Mouse (Mus musculus): ENCODE results near the gene Morc3. TPM values are rescaled to one million over a fixed set of nuclear protein-coding genes. Genes with fewer than 3 reads are reported as not detected.
"Not testable (repeated sequence)": the region's sequence is repeated elsewhere in the genome, so short reads cannot be mapped to it uniquely, and the experiment has no call there.

Morc3 gene
- polyA plus RNA-seq, 1 experiment from 2014 or later: 32.7 TPM

- H3K9me3 ChIP-seq; H3K9ac ChIP-seq (replicated peaks); H3K4me2 ChIP-seq (replicated peaks); H3K4me1 ChIP-seq (replicated peaks); H3K4me3 ChIP-seq (replicated peaks); H3K36me3 ChIP-seq; ATAC-seq; H3K27me3 ChIP-seq; H3K27ac ChIP-seq: not testable (repeated sequence)
- WGBS: 92% methylated on average over 5 of the region's 8 CpGs
These were observed 9.3 kb upstream of the Morc3 start for GRCm38 (mm10) chr16:93822433-93823225.

- no peak overlapping the region for H3K9ac ChIP-seq (replicated peaks)
- H3K27ac ChIP-seq: no peak overlapping the region
- H3K36me3 ChIP-seq: no peaks in the 10 kb centered on the region
- H3K4me1 ChIP-seq (replicated peaks): no peaks in the 10 kb centered on the region
- H3K4me3 ChIP-seq (replicated peaks): no peak overlapping the region
- H3K9me3 ChIP-seq: peaks cover 8% of the 10 kb centered on the region; the same call in 1 of the 2 replicates
- WGBS: 87% methylated on average over 4 of the region's 4 CpGs
- ATAC-seq: no peak
- no peaks in the 10 kb centered on the region for H3K27me3 ChIP-seq
- no peak overlapping the region for H3K4me2 ChIP-seq (replicated peaks)
These were observed 7.1 kb upstream of the Morc3 start for GRCm38 (mm10) chr16:93824799-93825198.

DNA sequence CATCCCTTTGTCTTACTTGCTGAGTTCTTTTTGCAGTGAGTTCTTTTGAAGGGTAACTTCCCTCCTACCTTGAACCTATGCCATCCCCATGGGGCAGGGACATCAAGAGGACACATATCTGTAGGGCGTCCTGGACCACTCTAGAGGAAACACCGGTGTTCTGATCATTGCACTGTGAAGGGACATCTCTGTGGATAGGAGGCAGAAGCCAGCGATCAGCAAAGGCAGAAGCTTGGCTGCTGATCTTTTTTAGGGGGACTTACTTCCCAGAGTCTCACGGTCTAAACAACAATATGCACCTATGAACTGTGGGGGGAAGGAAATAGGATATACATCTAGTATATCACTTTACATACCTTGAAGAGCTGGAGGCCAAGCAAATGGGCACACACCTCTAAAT is 6.5 kb upstream of the Morc3 start:
- no peak overlapping the region for H3K9ac ChIP-seq (replicated peaks)
- H3K36me3 ChIP-seq: no peaks in the 10 kb centered on the region
- no peaks in the 10 kb centered on the region for H3K4me1 ChIP-seq (replicated peaks)
- H3K4me2 ChIP-seq (replicated peaks): no peak overlapping the region
- H3K27ac ChIP-seq: no peak overlapping the region
- peaks cover 8% of the 10 kb centered on the region; the same call in 1 of the 2 replicates for H3K9me3 ChIP-seq
- H3K27me3 ChIP-seq: no peaks in the 10 kb centered on the region
- WGBS: 91% methylated on average over 4 of the region's 4 CpGs
- ATAC-seq: no peak
- no peak overlapping the region for H3K4me3 ChIP-seq (replicated peaks)

- ATAC-seq: no peak
- Histone ChIP-seq H3K4me1 (replicated peaks) (no peaks in the 10 kb centered on the region), H3K4me3 (replicated peaks) (no peak overlapping the region), H3K27ac (no peak overlapping the region), H3K36me3 (no peaks in the 10 kb centered on the region), H3K27me3 (0 out of 2 replicates have a peak, but pooled peaks cover 3% of the 10 kb centered on the region), H3K4me2 (replicated peaks) (no peak overlapping the region), H3K9ac (replicated peaks) (no peak overlapping the region), H3K9me3 (peaks cover 8% of the 10 kb centered on the region; the same call in 1 of the 2 replicates)
- 66% methylated on average over 11 of the region's 11 CpGs for WGBS
These were observed 5.9 kb upstream of the Morc3 start for GRCm38 (mm10) chr16:93826054-93826453.

DNA sequence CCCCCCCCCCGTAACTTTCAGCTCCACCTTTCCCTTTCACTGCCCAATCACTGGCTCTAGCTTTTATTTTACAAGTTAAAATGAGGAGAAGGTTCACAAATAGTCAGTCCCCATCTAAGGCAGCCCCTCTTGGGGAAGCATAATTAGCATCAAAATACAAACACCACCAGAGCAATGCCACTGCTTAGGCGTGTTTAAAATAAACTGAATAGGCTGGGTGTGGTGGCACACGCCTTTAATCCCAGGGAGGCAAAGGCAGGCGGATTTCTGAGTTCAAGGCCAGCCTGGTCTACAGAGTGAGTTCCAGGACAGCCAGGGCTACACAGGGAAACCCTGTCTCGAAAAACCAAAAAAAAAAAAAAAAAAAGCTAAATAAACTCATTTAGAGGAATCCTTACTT is 5.4 kb upstream of the Morc3 start:
- WGBS: 29% methylated on average over 5 of the region's 5 CpGs
- not testable (repeated sequence) for H3K36me3 ChIP-seq; H3K9ac ChIP-seq (replicated peaks); ATAC-seq; H3K9me3 ChIP-seq; H3K4me3 ChIP-seq (replicated peaks); H3K4me2 ChIP-seq (replicated peaks); H3K27me3 ChIP-seq; H3K4me1 ChIP-seq (replicated peaks); H3K27ac ChIP-seq

DNA sequence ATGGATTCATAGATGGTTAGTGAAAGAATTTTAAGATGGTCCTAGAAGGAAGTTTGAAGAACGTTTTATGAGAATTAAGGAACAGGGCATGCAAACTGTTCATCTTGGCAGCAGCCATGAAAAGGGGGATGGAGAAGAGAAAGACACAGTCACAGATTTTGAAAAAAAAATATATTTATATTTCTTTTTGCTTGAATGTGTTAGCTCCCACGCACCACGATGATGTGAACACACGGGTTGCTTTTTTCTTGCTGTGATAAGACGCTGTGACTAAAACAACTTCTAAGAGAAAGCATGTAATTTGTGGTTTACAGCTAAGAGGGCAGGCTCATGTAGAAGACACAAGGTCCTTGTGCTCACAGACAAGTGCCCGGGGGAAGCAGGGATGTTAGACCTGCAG is 5.0 kb upstream of the Morc3 start:
- H3K4me1 ChIP-seq (replicated peaks): no peaks in the 10 kb centered on the region
- H3K36me3 ChIP-seq: no peaks in the 10 kb centered on the region
- WGBS: 95% methylated on average over 6 of the region's 6 CpGs
- H3K27ac ChIP-seq: no peak overlapping the region
- peaks cover 8% of the 10 kb centered on the region; the same call in 1 of the 2 replicates for H3K9me3 ChIP-seq
- no peak overlapping the region for H3K4me2 ChIP-seq (replicated peaks)
- ATAC-seq: no peak
- H3K9ac ChIP-seq (replicated peaks): no peak overlapping the region
- H3K27me3 ChIP-seq: 0 out of 2 replicates have a peak, but pooled peaks cover 3% of the 10 kb centered on the region
- H3K4me3 ChIP-seq (replicated peaks): no peak overlapping the region

DNA sequence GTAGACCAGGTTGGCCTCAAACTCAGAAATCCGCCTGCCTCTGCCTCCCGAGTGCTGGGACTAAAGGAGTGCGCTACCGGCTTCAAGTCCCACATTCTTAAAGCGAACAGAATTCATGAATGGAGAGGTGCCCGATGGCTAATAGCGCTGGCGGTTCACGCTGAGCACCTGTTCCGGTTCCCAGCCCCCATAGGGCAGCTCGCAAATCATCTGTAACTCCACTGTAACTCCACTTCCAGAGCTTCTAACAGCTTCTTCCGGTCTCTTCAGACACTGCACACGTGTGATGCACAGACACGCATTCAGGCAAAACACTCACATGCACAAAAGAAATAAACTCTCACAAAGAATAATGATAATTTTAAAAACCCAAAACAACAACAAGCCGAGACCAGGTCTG is 2.4 kb upstream of the Morc3 start:
- no peak overlapping the region for H3K4me2 ChIP-seq (replicated peaks)
- H3K4me3 ChIP-seq (replicated peaks): no peak overlapping the region
- no peaks in the 10 kb centered on the region for H3K9me3 ChIP-seq
- 94% methylated on average over 15 of the region's 15 CpGs for WGBS
- peaks cover 15% of the 10 kb centered on the region for H3K4me1 ChIP-seq (replicated peaks)
- no peak overlapping the region for H3K27ac ChIP-seq
- ATAC-seq: no peak
- H3K9ac ChIP-seq (replicated peaks): no peak overlapping the region
- no peaks in the 10 kb centered on the region for H3K36me3 ChIP-seq
- H3K27me3 ChIP-seq: 0 out of 2 replicates have a peak, but pooled peaks cover 3% of the 10 kb centered on the region

DNA sequence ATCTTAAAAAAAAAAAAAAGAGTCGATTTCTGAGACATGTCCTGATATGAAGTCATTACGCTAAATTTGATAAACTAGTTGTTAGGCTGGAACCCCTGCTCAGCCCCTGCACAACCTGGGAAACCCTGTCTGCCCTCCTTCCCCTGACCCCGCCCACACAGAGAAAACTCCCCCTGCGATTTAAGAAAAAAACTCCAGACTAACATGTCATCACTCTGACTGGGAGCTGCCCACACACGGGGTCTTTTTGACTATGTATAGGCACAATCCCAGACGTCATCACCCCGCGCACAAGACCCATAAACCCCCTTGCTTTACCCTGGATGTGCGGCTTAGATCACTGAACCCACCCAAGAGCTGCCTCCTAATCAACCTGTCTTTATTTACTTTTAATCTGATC is 1.9 kb upstream of the Morc3 start:
- H3K4me3 ChIP-seq (replicated peaks): no peak overlapping the region
- H3K9me3 ChIP-seq: no peaks in the 10 kb centered on the region
- H3K27me3 ChIP-seq: 0 out of 2 replicates have a peak, but pooled peaks cover 3% of the 10 kb centered on the region
- H3K9ac ChIP-seq (replicated peaks): no peak overlapping the region
- no peaks in the 10 kb centered on the region for H3K36me3 ChIP-seq
- peaks cover 15% of the 10 kb centered on the region for H3K4me1 ChIP-seq (replicated peaks)
- no peak overlapping the region for H3K4me2 ChIP-seq (replicated peaks)
- H3K27ac ChIP-seq: no peak overlapping the region
- WGBS: 90% methylated on average over 9 of the region's 9 CpGs
- no peak for ATAC-seq

DNA sequence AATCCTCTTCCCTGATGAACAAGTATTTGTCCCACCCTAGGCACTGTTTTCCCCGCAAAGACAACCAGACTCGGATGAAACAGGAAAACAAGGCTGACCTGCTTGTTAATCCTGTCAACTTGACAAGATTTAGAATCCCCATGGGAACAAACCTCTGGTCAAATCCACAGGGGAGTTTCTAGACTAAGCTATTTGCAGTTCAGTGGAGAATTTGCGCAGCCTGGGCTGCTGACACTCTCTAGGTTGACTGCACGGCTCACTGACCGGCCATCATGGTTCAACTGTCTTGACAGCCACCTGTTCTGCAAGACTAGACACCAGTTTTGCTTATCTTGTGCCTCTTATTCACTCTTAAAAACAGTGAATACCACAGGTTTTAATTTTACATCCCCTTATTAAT is 1.0 kb upstream of the Morc3 start:
- Histone ChIP-seq H3K4me3 (replicated peaks) (no peak overlapping the region), H3K9ac (replicated peaks) (no peak overlapping the region), H3K4me1 (replicated peaks) (peaks cover 15% of the 10 kb centered on the region), H3K27ac (no peak overlapping the region), H3K27me3 (0 out of 2 replicates have a peak, but pooled peaks cover 3% of the 10 kb centered on the region), H3K36me3 (no peaks in the 10 kb centered on the region), H3K4me2 (replicated peaks) (no peak overlapping the region), H3K9me3 (no peaks in the 10 kb centered on the region)
- WGBS: 65% methylated on average over 5 of the region's 5 CpGs
- ATAC-seq: no peak

GRCm38 (mm10) chr16:93832451-93833276 is 743 bp downstream of the Morc3 start:
- Histone ChIP-seq H3K4me3 (replicated peaks) (peak overlapping the region; percentile 98), H3K9me3 (no peaks in the 10 kb centered on the region), H3K27ac (peak overlapping the region; percentile 94), H3K4me2 (replicated peaks) (peak overlapping the region; percentile 91), H3K9ac (replicated peaks) (peak overlapping the region; percentile 94), H3K36me3 (0 out of 2 replicates have a peak, but pooled peaks cover 4% of the 10 kb centered on the region), H3K27me3 (0 out of 2 replicates have a peak, but pooled peaks cover 3% of the 10 kb centered on the region), H3K4me1 (replicated peaks) (peaks cover 15% of the 10 kb centered on the region)
- WGBS: 2% methylated on average over 40 of the region's 69 CpGs
- ATAC-seq: peak; percentile 74

GRCm38 (mm10) chr16:93833551-93833950 is 1.6 kb downstream of the Morc3 start:
- 95% methylated on average over 6 of the region's 6 CpGs for WGBS
- Histone ChIP-seq H3K36me3 (0 out of 2 replicates have a peak, but pooled peaks cover 4% of the 10 kb centered on the region), H3K27ac (no peak overlapping the region), H3K27me3 (0 out of 2 replicates have a peak, but pooled peaks cover 3% of the 10 kb centered on the region), H3K4me2 (replicated peaks) (peak overlapping the region; percentile 91), H3K9me3 (no peaks in the 10 kb centered on the region), H3K4me1 (replicated peaks) (peaks cover 15% of the 10 kb centered on the region), H3K4me3 (replicated peaks) (peak overlapping the region; percentile 98), H3K9ac (replicated peaks) (no peak overlapping the region)
- no peak for ATAC-seq

- peak overlapping the region; percentile 91; the same call in 1 of the 2 replicates for H3K4me2 ChIP-seq (replicated peaks)
- 0 out of 2 replicates have a peak, but pooled peaks cover 4% of the 10 kb centered on the region for H3K36me3 ChIP-seq
- 0 out of 2 replicates have a peak, but pooled peaks cover 3% of the 10 kb centered on the region for H3K27me3 ChIP-seq
- no peak overlapping the region for H3K9ac ChIP-seq (replicated peaks)
- no peak for ATAC-seq
- 100% methylated on average over 2 of the region's 2 CpGs for WGBS
- peaks cover 15% of the 10 kb centered on the region for H3K4me1 ChIP-seq (replicated peaks)
- H3K9me3 ChIP-seq: no peaks in the 10 kb centered on the region
- H3K27ac ChIP-seq: no peak overlapping the region
- 0 out of 2 replicates have a peak overlapping the region, but pooled peaks have one; percentile 2 for H3K4me3 ChIP-seq (replicated peaks)
These were observed 2.2 kb downstream of the Morc3 start for GRCm38 (mm10) chr16:93834076-93834475.
